Mouse (Mus musculus) bone marrow, adult 2 months (tissue): Measurements from ENCODE around the gene Clec4n.

Experiments used
- CTCF ChIP-seq: fragments of 200-500 bp; IDR thresholded peaks from 2 replicates; pipeline ENCODE4 v1.5.1; 2011; ENCODE audit warnings: low read length, control low read depth; ENCODE audit not compliant: control insufficient read depth, insufficient read depth
- POLR2A ChIP-seq: fragments of 200-500 bp; IDR thresholded peaks from 2 replicates; pipeline ENCODE4 v1.6.1; 2011; ENCODE audit warnings: low read depth, mild to moderate bottlenecking, control low read depth, low read length, borderline replicate concordance; ENCODE audit not compliant: control insufficient read depth

DNA sequence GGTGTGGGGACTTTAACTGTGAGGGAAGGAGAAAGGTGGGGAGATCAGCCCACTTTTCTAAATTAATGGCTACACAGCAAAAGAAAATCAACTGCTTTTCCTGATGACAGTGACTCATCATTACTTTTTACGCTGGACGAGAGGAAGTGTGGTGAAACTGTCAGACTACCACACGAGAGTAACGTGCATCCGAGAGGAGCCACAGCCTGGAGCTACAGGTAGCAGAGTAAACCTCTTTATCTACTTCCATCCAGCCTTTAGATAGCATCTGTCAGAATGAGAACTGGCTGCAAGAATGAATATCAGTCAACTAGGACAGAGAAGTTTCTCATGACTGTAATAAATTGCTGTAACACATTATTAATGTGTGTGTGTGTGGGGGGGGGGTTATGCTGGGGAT lies 37.3 kb downstream of the Clec4n start:
- TF ChIP-seq CTCF (no peak), POLR2A (no peak)
